Mouse (Mus musculus) frontal cortex, adult (tissue): ENCODE results near the gene Ndufa9.

ENCODE experiments used
- ATAC-seq: cut with Nextera tagmentation; 2 replicates; pipeline ENCODE4 v1.9.2; 2017; ENCODE audit warnings: mild to moderate bottlenecking, moderate library complexity, mixed read lengths; ENCODE audit not compliant: low TSS enrichment

The Ndufa9 gene

GRCm38 (mm10) chr6:126848712-126849704 lies at the start of gene Ndufa9:
TSS of gene Ndufa9 (minus strand) at chr6:126849136.
- ATAC-seq: peak; percentile 95

- ATAC-seq: no peak
Observed at GRCm38 (mm10) chr6:126877118-126877517, 28.2 kb upstream of the Ndufa9 start.

- no peak for ATAC-seq
Observed at GRCm38 (mm10) chr6:126852881-126853280, 3.9 kb upstream of the Ndufa9 start, which contains the start of gene Akap3. TSS of gene Akap3 (plus strand) at chr6:126853098.

GRCm38 (mm10) chr6:126836628-126837027 lies 12.3 kb downstream of the Ndufa9 start:
- no peak for ATAC-seq

- ATAC-seq: peak; percentile 91
Observed at GRCm38 (mm10) chr6:126823087-126823486, 25.8 kb downstream of the Ndufa9 start.

GRCm38 (mm10) chr6:126816338-126816737 lies 32.6 kb downstream of the Ndufa9 start:
- ATAC-seq: no peak

- ATAC-seq: no peak
Observed at GRCm38 (mm10) chr6:126815206-126815750, 33.7 kb downstream of the Ndufa9 start.

GRCm38 (mm10) chr6:126811481-126811880 lies 37.5 kb downstream of the Ndufa9 start:
- no peak for ATAC-seq

GRCm38 (mm10) chr6:126808561-126808960 lies 40.4 kb downstream of the Ndufa9 start:
- ATAC-seq: peak; percentile 74

- peak; percentile 86 for ATAC-seq
Observed at GRCm38 (mm10) chr6:126808134-126808533, 40.8 kb downstream of the Ndufa9 start.

GRCm38 (mm10) chr6:126806783-126807182 lies 42.2 kb downstream of the Ndufa9 start:
- no peak for ATAC-seq

GRCm38 (mm10) chr6:126802946-126803345 lies 46.0 kb downstream of the Ndufa9 start:
- peak; percentile 95 for ATAC-seq

GRCm38 (mm10) chr6:126794751-126795150 lies 54.2 kb downstream of the Ndufa9 start:
- no peak for ATAC-seq

- ATAC-seq: no peak
Observed at GRCm38 (mm10) chr6:126793689-126794088, 55.2 kb downstream of the Ndufa9 start.

- ATAC-seq: peak; percentile 88
Observed at GRCm38 (mm10) chr6:126791964-126792363, 57.0 kb downstream of the Ndufa9 start.

GRCm38 (mm10) chr6:126791488-126791887 lies 57.4 kb downstream of the Ndufa9 start:
- no peak for ATAC-seq

- no peak for ATAC-seq
Observed at GRCm38 (mm10) chr6:126788863-126789262, 60.1 kb downstream of the Ndufa9 start.

- ATAC-seq: no peak
Observed at GRCm38 (mm10) chr6:126784206-126784605, 64.7 kb downstream of the Ndufa9 start.

- peak; percentile 96 for ATAC-seq
Observed at GRCm38 (mm10) chr6:126783651-126784066, 65.3 kb downstream of the Ndufa9 start.

- no peak for ATAC-seq
Observed at GRCm38 (mm10) chr6:126783056-126783455, 65.9 kb downstream of the Ndufa9 start.

GRCm38 (mm10) chr6:126777889-126778288 lies 71.0 kb downstream of the Ndufa9 start:
- ATAC-seq: no peak

- peak; percentile 53 for ATAC-seq
Observed at GRCm38 (mm10) chr6:126773873-126774272, 75.1 kb downstream of the Ndufa9 start.

GRCm38 (mm10) chr6:126772326-126772725 lies 76.6 kb downstream of the Ndufa9 start:
- 0 out of 2 replicates have a peak, but pooled peaks have one; percentile 9 for ATAC-seq
